Mouse (Mus musculus): ENCODE measurements around the gene Ift46. TPM values are rescaled to one million over a fixed set of nuclear protein-coding genes. Genes with fewer than 3 reads are reported as not detected.
A peak's percentile ranks its signal among the peaks of the same experiment; 100 is the strongest.

The Ift46 gene
- polyA plus RNA-seq (2015; fragmentation: Nextera tagmentation; extraction: Ambion mirVana), result 153 and 158 TPM in 2 replicates

- peak within 1 kb of the TSS; percentile 73 for H3K4me2 ChIP-seq
- peak within 1 kb of the TSS; percentile 98 for H3K9ac ChIP-seq
- peaks cover 29% of the 10 kb centered on the region for H3K4me1 ChIP-seq (replicated peaks)
- ATAC-seq (ENCODE audit: low FRiP score, low read depth), result peak; percentile 93
- no peaks in the 10 kb centered on the region for H3K36me3 ChIP-seq
- under 1% methylated on average over 74 of the region's 82 CpGs for WGBS
- H3K9me3 ChIP-seq, result no peaks in the 10 kb centered on the region
- H3K27ac ChIP-seq (replicated peaks), result peak within 1 kb of the TSS; percentile 97
- no peaks in the 10 kb centered on the region for H3K27me3 ChIP-seq
- H3K4me3 ChIP-seq, result peak within 1 kb of the TSS; percentile 99
Observed at GRCm38 (mm10) chr9:44767101-44768028, at the start of gene Ift46, which contains the start of gene Arcn1. TSS of gene Ift46 (plus strand) at chr9:44767908. TSS of gene Arcn1 (minus strand) at chr9:44767845.

- Histone ChIP-seq H3K27ac (replicated peaks) (no peak overlapping the region), H3K4me2 (peak overlapping the region; percentile 91), H3K9me3 (no peaks in the 10 kb centered on the region), H3K4me1 (replicated peaks) (peaks cover 63% of the 10 kb centered on the region), H3K4me3 (peak overlapping the region; percentile 77), H3K36me3 (peaks cover 19% of the 10 kb centered on the region), H3K9ac (no peak overlapping the region), H3K27me3 (no peaks in the 10 kb centered on the region)
- no peak for ATAC-seq (ENCODE audit: low FRiP score, low read depth)
- WGBS, result 80% methylated on average over 12 of the region's 12 CpGs
Observed at GRCm38 (mm10) chr9:44718937-44719631, 48.6 kb upstream of the Ift46 start.

GRCm38 (mm10) chr9:44719632-44720357 lies 47.9 kb upstream of the Ift46 start:
- peaks cover 70% of the 10 kb centered on the region for H3K4me1 ChIP-seq (replicated peaks)
- 62% methylated on average over 8 of the region's 8 CpGs for WGBS
- peak overlapping the region; percentile 91 for H3K4me2 ChIP-seq

GRCm38 (mm10) chr9:44720358-44721153 lies 47.2 kb upstream of the Ift46 start:
- Histone ChIP-seq H3K9me3 (no peaks in the 10 kb centered on the region), H3K27ac (replicated peaks) (peak overlapping the region; percentile 77), H3K9ac (peak overlapping the region; percentile 87), H3K4me1 (replicated peaks) (peaks cover 77% of the 10 kb centered on the region), H3K4me2 (peak overlapping the region; percentile 91), H3K4me3 (peak overlapping the region; percentile 77), H3K36me3 (peaks cover 13% of the 10 kb centered on the region), H3K27me3 (no peaks in the 10 kb centered on the region)
- ATAC-seq (ENCODE audit: low FRiP score, low read depth), result peak; percentile 15; the same call in 1 of the 2 replicates
- WGBS, result 10% methylated on average over 9 of the region's 9 CpGs

More at GRCm38 (mm10) chr9:44719632-44720357, 47.9 kb upstream of the Ift46 start:
- ATAC-seq (ENCODE audit: low FRiP score, low read depth), result 0 out of 2 replicates have a peak, but pooled peaks have one; percentile 2
- Histone ChIP-seq H3K36me3 (peaks cover 19% of the 10 kb centered on the region), H3K4me3 (peak overlapping the region; percentile 77), H3K27ac (replicated peaks) (peak overlapping the region; percentile 77), H3K27me3 (no peaks in the 10 kb centered on the region), H3K9me3 (no peaks in the 10 kb centered on the region), H3K9ac (peak overlapping the region; percentile 87)

GRCm38 (mm10) chr9:44721154-44721876 lies 46.4 kb upstream of the Ift46 start:
- Histone ChIP-seq H3K27ac (replicated peaks) (peak overlapping the region; percentile 77), H3K4me3 (peak overlapping the region; percentile 77), H3K27me3 (no peaks in the 10 kb centered on the region), H3K4me1 (replicated peaks) (peaks cover 81% of the 10 kb centered on the region), H3K9me3 (no peaks in the 10 kb centered on the region), H3K4me2 (peak overlapping the region; percentile 91), H3K9ac (peak overlapping the region; percentile 87), H3K36me3 (peaks cover 6% of the 10 kb centered on the region; the same call in 1 of the 2 replicates)
- peak; percentile 81 for ATAC-seq (ENCODE audit: low FRiP score, low read depth)
- 3% methylated on average over 39 of the region's 40 CpGs for WGBS

GRCm38 (mm10) chr9:44721877-44722186 lies 45.9 kb upstream of the Ift46 start:
- 84% methylated on average over 3 of the region's 3 CpGs for WGBS
- 0 out of 2 replicates have a peak, but pooled peaks have one; percentile 0 for ATAC-seq (ENCODE audit: low FRiP score, low read depth)
- H3K4me2 ChIP-seq, result peak overlapping the region; percentile 91
- H3K36me3 ChIP-seq, result peaks cover under 1% of the 10 kb centered on the region; the same call in 1 of the 2 replicates
- H3K27me3 ChIP-seq, result no peaks in the 10 kb centered on the region
- no peak overlapping the region for H3K9ac ChIP-seq
- H3K9me3 ChIP-seq, result no peaks in the 10 kb centered on the region
- H3K4me1 ChIP-seq (replicated peaks), result peaks cover 84% of the 10 kb centered on the region
- H3K4me3 ChIP-seq, result peak overlapping the region; percentile 77
- H3K27ac ChIP-seq (replicated peaks), result peak overlapping the region; percentile 77; the same call in 1 of the 2 replicates

- no peak overlapping the region for H3K4me3 ChIP-seq
- H3K4me2 ChIP-seq, result no peak overlapping the region
- H3K27me3 ChIP-seq, result no peaks in the 10 kb centered on the region
- 36% methylated on average over 7 of the region's 7 CpGs for WGBS
- no peaks in the 10 kb centered on the region for H3K36me3 ChIP-seq
- H3K4me1 ChIP-seq (replicated peaks), result peaks cover 86% of the 10 kb centered on the region
- H3K27ac ChIP-seq (replicated peaks), result peak overlapping the region; percentile 72
- no peak overlapping the region for H3K9ac ChIP-seq
- ATAC-seq (ENCODE audit: low FRiP score, low read depth), result no peak
- H3K9me3 ChIP-seq, result no peaks in the 10 kb centered on the region
Observed at GRCm38 (mm10) chr9:44722575-44722974, 45.1 kb upstream of the Ift46 start.

GRCm38 (mm10) chr9:44723008-44723407 lies 44.7 kb upstream of the Ift46 start:
- Histone ChIP-seq H3K4me1 (replicated peaks) (peaks cover 83% of the 10 kb centered on the region), H3K4me3 (no peak overlapping the region), H3K36me3 (no peaks in the 10 kb centered on the region), H3K27ac (replicated peaks) (peak overlapping the region; percentile 72), H3K9me3 (no peaks in the 10 kb centered on the region), H3K27me3 (no peaks in the 10 kb centered on the region), H3K4me2 (no peak overlapping the region), H3K9ac (no peak overlapping the region)
- WGBS, result 32% methylated on average over 7 of the region's 7 CpGs
- ATAC-seq (ENCODE audit: low FRiP score, low read depth), result no peak

GRCm38 (mm10) chr9:44723521-44724041 lies 44.1 kb upstream of the Ift46 start:
- H3K27ac ChIP-seq (replicated peaks), result peak overlapping the region; percentile 72
- no peaks in the 10 kb centered on the region for H3K9me3 ChIP-seq
- H3K4me1 ChIP-seq (replicated peaks), result peaks cover 78% of the 10 kb centered on the region
- H3K9ac ChIP-seq, result no peak overlapping the region
- no peaks in the 10 kb centered on the region for H3K27me3 ChIP-seq
- no peaks in the 10 kb centered on the region for H3K36me3 ChIP-seq
- WGBS, result 45% methylated on average over 11 of the region's 11 CpGs
- H3K4me2 ChIP-seq, result no peak overlapping the region
- no peak overlapping the region for H3K4me3 ChIP-seq
- ATAC-seq (ENCODE audit: low FRiP score, low read depth), result no peak

GRCm38 (mm10) chr9:44724223-44724622 lies 43.5 kb upstream of the Ift46 start:
- WGBS, result 28% methylated on average over 6 of the region's 6 CpGs
- Histone ChIP-seq H3K27me3 (no peaks in the 10 kb centered on the region), H3K9ac (no peak overlapping the region), H3K4me2 (no peak overlapping the region), H3K27ac (replicated peaks) (peak overlapping the region; percentile 72), H3K9me3 (no peaks in the 10 kb centered on the region), H3K4me1 (replicated peaks) (peaks cover 73% of the 10 kb centered on the region), H3K4me3 (no peak overlapping the region), H3K36me3 (no peaks in the 10 kb centered on the region)
- no peak for ATAC-seq (ENCODE audit: low FRiP score, low read depth)

Data from hindbrain, embryonic 15.5 days (tissue).